Mouse (Mus musculus): ENCODE measurements around the gene Ell2. TPM values are rescaled to one million over a fixed set of nuclear protein-coding genes. Genes with fewer than 3 reads are reported as not detected.

Ell2 gene
- total RNA-seq, 4 experiments from 2014 or later = 19.7 to 31.6 (median 27.0) TPM

DNA sequence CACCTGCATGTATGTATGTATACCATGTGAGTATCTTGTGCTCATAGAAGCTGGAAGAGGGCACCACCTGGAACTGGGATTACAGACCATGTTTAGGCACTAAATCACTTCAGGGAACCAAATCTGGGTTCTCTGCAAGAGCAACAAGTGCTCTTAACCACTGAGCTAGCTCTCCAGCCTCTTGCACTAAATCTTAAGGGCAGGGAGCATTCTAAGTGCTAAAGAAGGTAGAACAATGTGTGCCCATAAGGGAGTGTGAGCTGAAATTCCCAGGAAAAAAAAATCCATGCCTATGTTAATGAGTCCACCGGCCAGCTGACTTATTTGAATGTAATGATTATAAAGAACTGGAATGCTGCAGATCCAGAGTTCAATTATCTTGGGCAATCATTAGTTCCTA lies 101.4 kb downstream of the Ell2 start:
- no peak for DNase-seq (ENCODE audit: low spot score)

DNA sequence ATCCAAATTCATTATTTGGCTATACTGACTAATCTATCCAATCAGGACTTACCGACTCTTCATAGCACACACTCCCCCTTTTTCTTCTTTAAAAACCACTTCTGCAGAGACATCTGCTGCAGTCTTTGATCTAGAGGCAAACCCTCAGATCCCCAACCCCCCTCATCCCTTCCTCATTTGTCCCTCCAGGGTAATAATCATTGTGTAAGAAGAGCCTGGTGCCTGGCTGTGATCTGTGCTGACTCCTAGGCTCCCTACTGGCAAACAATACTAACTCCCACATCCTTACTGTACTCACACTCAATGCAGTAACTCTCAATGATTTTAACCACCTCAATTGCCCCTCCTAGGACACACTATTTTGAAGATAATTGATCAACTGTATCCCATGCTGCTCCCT lies 103.4 kb downstream of the Ell2 start:
- no peak for DNase-seq (ENCODE audit: low spot score)

DNA sequence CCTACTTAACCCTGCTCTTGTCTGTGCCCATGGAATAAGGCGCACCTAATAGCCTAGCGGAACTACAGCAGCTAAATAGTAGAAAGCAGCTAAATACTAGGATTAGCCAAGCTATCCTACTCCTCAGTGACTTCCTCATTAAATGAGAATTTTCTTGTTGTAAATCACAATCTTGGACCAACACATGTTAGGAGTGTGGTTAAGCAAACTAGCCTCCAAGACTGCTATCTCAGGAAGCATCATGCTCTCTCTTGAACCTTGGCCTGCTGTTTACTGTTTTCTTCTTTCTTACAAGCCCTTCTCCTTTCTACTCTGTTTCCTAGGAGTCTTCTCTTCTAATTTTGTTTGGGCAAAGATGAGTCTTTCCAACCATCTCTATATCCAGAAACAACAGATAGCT lies 110.6 kb downstream of the Ell2 start:
- no peak for DNase-seq (ENCODE audit: low spot score)

DNA sequence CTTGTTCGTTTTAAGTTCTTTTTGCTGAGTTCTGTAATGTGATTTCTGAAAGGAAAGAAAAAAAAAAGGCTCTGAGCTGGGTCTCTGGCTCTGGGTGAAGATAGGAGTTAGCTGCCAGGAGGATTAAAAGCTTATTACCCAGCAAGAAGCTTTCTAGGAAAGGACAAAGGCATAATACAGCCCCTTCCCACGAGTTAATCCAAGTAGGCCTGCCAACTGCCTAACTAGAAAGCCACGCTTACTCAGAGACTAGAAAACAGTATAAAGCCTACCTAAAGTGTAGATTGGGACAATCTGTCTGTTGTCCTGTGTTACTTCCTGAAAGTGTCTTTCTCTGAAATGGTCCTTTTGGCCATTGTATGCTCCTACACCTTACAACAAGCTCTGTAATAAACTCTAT lies 111.9 kb downstream of the Ell2 start:
- DNase-seq (ENCODE audit: low spot score) = no peak

GRCm38 (mm10) chr13:75818945-75819706 lies 112.6 kb downstream of the Ell2 start:
- DNase-seq (ENCODE audit: low spot score) = no peak

DNA sequence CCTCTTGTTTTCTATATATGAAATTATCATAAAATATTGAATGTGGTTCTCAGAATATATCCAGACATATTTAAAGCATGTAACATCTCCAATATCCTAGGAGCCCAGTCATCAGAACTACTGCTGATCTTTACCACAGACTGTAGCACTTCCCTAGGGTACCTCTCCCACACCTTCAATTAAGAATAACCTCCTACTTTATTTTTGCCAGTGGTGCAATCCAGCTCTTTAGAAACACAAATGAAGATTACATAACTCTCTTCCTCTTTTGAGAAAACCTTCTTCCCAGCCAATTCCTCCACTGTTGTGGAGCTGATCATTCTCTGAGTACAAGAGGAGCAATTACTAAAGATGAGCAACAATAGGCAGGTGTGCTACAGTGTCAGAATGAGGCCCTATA lies 113.3 kb downstream of the Ell2 start:
- DNase-seq (ENCODE audit: low spot score) = no peak

Other genes with a start within 250 kb of the Ell2 start
- gene Glrx, start 133.1 kb downstream of the Ell2 start, total RNA-seq (2022) = 10 to 100 TPM; 32.4 to 45.3 (median 39.7) TPM
- gene Rhobtb3, start 237.2 kb downstream of the Ell2 start, total RNA-seq (2022) = 10 to 100 TPM; 10.2 to 12.3 (median 11.4) TPM